Mouse (Mus musculus) adrenal gland, postnatal 10 days (tissue): Measurements from ENCODE around the gene Col4a1. TPM values are rescaled to one million over a fixed set of nuclear protein-coding genes. Genes with fewer than 3 reads are reported as not detected.

Experiments used
- DNase-seq: peaks from one replicate; pipeline ENCODE4 v3.0.0; 2021; ENCODE audit warnings: mixed read lengths
- total RNA-seq, 2 experiments: library from RNA; stranded (reverse); gene quantifications; 2 replicates each; pipeline ENCODE4 v1.2.3; 2021

Col4a1 gene
- total RNA-seq, 2 experiments from 2014 or later, result 677 to 700 TPM

DNA sequence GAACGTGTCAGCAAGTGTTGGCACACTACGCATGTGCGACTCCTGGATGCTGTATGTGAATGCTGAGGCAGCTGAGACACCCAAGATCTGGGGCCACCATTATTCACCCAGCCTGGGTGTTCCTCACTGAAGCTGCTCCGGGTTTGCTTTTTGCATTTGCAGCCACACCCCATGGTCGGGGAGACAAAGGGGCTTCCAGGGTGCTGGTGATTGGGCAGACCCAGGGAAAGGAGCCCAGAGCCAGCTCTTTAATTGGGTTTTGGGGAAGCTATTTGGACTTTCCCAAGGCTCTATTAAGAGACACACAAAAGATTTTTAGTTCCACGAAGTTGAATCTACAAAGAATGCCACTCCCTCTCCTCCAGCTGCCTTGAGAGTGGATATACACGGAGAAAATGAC lies 85.2 kb downstream of the Col4a1 start:
- DNase-seq, result no peak

DNA sequence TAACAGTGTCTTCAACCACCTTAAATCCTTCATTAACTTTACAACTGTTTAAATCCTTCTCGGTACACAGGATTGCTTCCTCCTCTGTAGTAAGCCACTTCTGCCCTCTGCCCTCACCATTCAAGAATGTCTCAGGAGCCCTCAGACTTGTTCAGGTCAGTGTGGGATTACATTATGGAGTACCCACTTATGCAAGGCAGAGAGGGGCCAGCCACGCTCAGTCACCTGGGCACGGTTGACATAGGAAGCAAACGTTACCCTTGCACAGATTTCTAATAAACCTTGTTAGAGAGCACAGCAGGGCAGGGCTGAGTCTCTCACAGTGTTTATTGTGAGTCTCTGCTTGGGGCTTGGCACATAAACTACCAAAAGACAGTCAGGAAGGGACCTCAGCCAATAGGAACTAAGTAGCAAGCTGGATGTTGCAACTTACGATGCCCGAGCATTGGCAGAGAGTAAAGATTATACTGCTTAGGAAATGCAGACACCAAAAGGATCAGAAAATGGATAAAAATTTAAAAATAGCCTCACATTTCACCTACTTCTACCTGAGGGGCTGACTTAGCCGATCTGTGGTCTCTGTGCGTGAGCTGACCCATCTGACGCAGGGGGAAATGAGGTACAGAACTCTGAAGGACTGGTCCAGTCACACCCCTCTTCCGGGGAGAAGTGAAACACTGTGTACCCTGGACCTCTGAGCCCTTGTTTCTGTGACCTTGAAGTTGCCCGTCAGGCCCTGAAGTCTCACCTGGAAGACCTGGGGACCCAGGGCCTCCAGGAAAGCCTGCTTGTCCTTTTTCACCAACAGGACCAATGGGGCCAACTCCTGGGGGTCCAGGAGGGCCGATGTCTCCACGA lies 86.8 kb downstream of the Col4a1 start:
- DNase-seq, result no peak

DNA sequence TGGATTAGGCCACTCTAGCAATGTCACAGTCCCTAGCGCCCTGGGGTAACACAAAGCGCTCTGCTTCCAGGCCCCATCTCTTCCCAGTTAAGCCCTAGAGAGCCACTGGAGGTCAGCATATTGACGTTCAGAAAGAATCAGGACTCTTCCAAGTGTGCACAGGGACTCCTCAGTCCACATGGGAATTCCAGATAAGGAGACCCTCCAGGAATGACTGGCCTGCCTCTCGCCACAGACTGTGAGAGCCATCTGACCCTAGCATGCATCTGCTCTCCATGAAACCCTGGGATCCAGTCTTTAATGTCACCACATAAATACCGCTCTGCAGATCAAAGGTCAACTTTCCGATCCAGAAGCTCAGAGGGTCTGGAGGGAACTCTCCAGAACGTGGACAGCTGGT lies 88.4 kb downstream of the Col4a1 start:
- no peak for DNase-seq

DNA sequence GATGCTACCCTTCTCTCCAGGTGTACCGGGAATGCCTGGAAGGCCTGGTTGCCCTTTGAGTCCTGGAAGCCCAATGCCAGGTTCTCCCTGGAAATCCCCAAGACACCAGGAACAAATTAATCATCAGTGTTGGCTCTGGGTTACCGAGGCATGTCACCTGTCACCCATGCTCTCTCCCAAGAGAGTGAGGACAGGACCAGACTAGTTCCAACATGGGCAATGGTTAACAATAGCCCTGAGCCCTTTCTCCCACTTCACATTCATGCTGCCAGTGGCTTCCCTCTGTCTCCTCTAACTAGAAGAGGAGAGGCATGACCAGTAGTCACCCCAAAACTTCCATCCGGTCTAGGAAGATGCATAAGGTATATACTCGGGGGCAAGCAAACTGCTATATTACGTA lies 91.3 kb downstream of the Col4a1 start:
- no peak for DNase-seq

DNA sequence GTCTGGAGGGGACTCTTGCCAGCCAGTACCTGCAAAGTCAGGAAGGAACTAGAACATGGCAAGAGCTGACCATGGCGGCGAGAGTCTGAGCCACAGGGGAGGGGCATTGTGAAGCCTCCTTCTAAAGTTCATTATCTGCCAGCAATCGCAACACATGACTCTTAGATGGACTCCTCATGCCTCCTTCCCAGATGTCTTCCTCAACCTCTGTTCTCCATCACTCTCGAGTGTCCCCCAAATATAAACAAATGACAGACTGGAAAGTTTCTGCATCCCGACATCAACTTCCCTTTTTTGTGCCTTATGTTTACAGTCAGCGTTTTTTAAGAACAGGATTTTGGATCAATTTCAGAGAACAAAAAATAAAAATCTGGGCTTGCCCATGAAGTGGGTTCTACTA lies 93.3 kb downstream of the Col4a1 start:
- no peak for DNase-seq

DNA sequence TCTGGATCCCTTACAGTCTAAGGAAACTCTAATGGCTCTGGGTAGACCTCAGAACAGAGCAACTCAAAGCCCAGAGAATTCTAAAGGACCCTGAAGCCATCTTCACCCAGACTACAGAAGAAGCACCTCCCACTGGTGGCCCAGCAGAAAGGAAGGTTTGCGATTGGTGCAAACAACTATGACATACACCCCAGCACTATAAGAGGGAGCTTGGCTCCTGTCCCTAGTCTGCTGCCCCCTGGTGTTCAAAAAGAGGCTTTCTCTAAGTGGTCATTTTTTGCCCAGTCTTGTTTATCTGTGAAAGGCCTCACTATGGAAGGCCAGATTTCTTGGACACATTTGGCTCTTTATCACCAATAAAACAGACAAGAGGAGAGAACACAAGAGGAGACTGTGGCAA lies 97.4 kb downstream of the Col4a1 start:
- DNase-seq, result peak; percentile 74

DNA sequence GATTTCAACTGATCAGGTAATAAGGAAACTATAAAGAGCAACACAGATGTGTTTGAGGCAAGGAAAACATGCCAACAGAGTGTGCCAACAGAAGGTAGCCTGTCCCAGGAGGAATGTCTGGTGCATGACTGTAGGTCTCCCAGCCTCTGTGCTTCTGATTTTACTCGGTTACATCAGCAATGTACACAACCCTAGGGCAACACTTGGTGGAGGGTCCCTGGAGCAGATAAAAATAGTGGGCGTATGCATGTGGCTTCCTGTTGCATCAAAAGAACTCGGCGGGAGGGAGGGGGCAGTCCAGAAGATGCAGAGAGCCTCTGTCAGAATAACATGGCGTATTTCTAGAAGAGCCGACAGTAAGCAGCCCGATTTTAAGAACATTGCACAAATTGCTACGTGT lies 106.1 kb downstream of the Col4a1 start:
- no peak for DNase-seq

DNA sequence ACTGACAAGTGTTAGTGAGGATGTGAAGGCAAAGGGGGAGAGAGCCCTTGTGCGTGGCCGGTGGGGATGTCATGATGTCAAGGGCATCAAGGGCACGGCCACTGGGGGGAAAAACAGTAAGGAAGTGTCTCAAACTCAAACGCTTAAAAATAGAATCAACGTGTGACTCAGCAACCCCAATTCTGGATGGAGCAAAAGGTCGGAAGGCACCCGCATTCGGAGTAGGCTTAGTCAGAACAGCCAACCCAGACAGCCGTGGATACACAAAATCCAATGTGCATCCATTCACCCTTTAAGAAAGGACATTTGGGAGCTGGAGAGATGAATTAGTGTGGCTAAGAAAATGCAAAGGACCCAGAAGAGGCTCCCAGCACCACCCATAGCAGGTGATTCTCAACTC lies 107.1 kb downstream of the Col4a1 start:
- no peak for DNase-seq

DNA sequence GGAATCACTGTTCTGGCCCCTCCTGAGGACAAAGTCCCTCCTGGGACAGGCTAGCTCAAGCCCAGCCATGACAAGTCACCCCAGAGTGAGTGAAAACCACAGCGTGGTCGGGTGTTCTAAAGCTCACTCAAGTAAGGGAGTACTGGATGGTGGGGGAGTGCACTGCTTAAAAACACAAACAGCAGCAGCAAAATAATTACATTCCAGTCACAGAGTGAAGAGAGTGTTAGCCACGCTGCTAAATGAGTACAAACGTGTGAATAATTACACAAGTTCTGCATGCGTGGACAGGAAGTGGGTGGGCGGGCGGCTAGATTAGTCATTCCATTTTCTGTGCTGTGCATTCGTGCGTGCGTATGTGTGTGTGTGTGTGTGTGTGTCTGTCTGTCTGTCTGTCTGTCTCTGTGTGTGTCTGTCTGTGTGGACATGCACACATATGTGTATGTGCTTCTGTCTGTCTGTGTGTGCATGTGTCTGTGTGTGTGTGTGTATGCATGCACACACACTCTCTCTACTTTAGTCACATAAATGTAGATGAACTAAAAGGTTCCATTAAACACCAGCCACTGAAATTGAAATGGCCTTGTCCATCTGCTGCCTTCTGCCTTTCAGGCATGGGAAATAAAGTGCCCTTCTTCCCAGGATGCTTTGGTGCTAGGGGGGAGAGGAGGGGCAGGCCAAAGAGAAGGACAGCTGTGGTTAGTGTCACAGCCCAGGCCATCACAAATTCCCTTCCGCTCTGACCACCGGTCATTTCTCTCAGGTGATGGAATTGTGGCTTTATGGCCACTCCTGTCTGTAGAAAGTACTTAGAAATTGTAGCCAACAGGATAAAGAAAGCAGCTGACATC lies 109.1 kb downstream of the Col4a1 start:
- no peak for DNase-seq

DNA sequence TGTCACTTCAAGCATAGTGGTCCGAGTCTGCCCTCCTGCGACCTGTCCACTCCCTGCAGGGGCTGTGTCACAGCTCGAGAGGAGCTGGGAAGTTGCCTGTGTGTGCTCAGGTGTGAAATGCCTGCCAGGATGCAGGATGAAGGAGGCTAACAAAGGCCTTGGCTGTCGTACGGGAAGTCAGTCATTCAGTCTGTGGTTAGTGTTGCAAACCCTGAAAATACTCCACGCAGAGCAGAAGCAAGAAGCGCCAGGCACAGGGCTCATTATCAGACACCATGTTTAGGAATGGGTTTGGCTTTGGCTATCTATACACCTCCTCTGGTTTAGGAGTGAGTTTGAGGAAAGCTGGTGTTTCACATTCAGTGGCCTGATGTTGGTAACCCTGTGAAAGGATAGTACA lies 114.0 kb downstream of the Col4a1 start:
- no peak for DNase-seq

DNA sequence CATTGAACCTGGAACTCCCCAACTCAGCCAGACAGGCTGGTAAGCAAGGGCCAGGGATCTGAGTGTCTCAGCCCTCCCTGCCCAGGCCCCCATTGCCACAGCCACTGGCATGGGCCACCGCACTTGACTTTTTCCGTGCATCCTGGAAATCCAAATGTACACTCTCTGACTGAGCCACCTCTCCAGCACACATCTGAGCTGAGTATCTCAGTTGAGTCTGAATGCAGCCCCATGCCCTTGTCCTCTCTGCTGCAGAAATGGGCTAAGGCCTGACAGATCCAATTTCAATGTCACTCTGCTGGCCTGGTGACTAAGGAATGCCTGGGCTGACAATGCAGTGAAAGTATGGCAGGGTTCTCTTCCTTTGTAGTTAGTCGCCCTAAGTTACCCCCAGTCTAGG lies 114.6 kb downstream of the Col4a1 start:
- peak; percentile 43 for DNase-seq

DNA sequence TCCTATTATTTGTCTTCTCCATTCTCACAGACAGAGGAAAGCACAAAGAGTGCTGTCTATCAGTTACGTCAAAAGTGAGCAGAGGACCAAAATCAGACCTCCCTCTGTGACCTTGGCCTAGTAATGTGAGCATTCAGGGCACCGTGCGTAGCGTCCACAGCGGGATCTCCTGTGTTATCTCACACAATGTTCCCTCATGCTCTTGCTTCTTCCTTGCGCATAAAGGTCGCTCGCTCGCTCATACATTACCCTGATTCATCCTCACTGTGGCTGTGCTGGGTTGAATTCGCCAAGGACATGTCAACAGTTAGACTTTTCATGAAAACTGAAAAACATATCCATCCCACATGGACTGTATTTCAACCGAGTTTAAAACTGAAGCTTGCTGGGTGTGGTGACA lies 115.4 kb downstream of the Col4a1 start:
- peak; percentile 59 for DNase-seq

DNA sequence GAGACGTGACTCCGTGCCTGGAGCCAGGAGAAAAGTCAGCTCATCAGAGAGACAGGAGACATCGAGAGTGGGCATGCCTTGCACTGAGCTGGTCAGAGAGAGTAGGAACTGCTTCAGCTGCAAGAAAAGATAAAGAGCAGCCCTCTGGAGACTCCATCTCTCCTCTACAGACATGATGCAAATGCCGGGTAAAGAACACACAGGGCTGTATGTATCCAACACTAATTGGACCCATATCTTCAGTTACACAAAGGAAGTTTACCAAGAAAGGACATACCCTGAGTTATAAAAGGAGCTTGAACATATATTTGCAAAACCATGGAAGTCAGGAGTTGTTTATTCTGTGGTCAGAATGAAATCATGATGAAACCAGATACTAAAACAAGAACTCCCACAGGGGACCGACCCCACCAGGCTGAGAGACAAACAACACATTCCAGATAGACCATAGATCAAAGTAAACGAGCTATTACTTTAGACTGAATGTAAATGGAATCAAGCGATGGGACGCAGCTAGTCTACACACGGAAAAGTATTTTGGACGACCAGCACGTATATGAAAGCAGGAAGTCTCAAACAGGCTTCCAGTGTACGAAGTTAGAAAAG lies 119.8 kb downstream of the Col4a1 start:
- no peak for DNase-seq

DNA sequence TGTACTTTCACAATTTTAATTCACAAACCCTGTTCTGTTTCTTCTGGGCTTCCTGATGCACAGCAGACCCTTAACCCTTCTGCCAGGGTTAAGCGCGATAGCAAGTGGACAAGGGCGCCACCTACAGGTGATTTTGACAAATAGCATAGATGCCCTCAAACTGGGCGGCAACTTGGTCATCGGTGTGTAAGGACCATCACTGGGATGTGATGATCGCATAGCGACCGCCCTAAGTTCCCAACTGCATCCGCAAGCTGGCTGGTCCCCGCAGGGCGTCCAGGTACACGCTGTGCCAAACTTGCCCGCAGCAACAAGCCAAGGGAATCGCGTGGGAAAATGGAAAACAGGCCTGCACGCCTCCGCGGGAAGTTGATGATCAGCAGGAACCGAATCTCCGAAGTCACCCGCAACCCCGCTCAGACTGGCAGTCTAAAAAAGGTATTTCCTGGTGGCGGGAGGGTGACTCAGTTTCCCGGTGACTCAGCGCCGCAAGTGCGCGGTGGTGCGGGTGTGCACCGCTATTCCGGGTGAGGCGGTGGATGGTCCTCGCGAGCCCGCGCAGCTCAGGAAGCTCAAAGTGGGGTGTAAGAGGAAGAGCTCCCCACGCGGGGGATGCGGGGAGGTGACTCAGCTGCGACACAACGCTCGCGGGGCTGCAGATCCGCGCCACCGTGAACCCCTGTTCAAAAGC lies 124.9 kb downstream of the Col4a1 start:
- peak; percentile 80 for DNase-seq

DNA sequence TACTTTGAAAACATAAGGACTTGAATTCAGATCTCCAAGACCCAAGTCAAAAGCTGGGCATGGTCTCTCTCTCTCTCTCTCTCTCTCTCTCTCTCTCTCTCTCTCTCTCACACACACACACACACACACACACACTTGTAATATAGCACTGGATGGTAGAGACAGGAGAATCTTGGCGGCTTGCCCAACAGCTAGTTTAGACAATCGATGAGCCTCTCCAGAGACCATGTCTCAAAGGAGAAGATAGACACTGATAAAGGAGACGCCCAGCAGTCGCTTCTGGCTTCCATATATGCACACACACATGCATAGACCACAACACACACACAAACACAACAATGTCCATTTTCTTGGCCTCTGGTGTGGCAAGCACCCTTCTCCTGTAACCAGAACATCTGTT lies 126.2 kb downstream of the Col4a1 start:
- DNase-seq, result no peak

DNA sequence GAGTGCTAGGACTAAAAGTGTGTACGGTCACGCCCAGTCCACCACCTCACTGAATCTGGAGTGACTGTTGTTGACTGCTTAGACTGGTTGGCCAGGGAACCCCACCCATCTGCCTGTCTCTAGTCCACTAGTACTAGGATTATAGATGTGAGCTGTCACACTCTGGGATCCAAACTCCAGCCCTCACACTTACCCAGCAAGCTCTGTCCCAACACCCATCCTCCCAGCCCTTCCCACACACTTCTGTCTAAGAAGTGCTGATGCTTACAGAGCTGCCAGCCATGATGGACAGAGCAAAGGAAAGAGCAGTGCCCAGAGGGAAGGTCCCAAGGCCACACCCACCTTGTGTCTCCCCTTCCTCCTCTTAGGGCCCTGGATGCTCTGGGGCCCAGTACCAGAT lies 127.0 kb downstream of the Col4a1 start:
- DNase-seq, result no peak

DNA sequence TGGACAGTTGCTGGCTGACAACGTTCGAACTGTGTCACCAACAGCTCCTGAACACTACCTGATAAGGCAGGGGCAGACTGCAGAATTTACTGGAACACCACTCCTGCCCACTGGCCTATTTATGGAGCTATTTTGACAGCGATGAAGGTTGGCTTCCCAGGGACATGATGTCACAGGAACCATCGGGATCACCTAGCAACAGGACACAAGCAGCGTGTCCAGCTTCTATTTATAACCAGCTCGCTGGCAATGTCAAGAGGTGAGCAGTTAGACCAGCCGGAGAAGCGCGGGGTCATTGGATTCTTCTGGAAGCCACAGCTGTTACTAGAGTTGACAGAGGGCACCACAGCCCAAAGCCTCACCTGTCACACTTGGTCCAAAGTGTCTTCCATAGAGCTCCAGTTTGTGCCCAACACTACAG lies 129.0 kb downstream of the Col4a1 start:
- peak; percentile 51 for DNase-seq

DNA sequence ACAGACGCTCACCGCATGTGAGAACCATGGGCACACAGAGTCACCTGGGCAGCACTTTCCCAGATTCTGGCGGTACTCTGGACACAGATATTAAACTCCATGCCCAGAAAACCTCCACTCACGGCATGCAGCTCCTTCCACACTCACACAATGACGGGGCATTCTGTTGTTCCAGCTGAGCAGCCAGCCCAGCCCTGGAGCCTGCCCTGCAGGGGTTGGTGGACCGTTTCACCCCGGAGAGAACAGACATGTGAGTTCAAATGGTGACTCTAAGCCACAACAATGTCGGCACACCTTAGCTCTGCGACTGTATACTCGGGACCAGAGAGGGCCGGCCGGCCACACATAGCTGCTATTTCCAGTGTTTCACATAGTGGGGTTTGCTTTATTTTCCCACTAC lies 130.0 kb downstream of the Col4a1 start:
- DNase-seq, result no peak

DNA sequence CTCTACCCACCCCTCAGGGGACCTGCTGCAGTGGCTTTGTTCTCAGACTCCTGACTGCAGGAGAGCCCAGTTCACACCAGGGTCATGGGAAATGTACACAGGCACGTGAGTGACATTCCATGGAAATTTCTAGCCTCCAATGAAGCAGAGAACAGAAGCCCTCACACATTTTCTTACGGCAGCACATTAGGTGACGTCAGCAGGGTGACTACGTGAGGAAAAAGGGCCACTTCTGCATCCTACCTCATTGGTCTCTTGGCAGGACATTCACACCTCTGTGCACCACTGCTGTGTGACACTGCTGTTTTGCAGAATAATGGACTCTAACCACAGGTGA lies 130.5 kb downstream of the Col4a1 start:
- DNase-seq, result no peak

DNA sequence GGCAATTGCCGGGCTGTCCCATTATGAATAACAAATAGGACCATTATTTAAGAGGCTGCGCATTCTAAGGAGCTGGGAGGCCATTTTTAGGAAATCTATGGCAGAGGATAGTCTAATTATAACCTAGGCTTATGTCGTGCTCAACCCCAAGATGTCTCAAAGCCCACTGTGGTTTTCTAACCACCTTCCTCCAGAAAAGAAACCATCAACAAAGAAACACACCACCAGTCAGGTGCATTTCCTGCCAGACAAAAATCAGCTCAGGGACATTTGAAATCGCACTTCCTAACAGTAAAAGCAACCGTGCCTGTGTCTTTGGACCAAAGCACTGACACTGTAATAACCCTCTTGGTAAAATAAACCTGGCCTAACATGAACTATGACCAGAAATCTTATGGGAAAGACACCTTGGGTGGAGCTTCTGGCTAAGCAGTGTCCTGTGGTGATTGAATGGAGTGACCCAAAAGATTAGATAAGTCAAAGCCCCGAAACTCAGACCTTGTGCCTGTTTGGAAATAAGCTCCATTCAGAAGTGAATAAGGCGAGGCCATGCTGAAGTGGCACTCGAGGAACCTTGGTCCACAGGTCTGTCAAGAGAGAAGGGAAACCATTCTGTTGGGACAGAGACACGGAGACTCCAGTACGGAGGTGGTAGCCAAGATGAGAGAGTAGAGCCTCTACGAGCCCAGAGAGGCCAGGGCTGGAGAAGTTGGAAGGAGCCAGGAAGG lies 131.0 kb downstream of the Col4a1 start:
- DNase-seq, result no peak

DNA sequence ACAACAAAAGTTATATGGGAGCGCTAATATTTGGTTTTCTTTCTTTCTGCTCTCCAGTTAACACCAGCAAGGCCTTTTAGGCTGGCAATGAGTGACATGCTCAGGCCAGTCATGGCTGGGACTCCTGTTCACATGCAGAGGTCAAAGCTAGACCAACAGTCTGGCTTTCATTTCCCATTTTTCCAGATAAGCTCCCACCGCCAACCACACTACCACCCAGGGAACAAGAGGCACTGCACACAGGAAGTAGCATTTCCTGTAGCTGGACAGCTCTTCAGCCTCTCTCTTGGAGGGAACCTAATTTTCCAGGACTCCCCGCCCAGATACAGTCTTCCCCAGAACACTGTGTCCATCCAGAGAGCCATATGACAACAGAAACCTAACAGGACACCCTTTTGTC lies 132.8 kb downstream of the Col4a1 start:
- no peak for DNase-seq

DNA sequence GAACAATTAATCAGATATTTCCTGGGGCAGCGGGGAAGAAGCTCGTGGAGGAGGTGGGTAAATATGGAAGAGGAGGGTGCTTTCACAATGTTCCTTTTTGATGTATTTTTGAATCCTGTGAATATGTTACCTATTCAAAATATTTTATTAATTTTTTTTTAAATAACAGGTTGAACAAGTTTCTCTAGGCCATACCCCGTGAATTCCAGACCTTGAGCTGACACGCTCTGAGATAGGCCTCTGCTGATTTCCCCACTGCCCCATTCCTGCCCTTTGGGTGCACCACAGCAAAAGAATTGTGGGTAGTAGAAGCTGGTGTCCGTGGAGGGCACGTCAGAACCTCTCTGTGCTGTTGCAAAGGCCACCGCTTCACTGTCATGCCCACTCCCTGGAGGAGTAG lies 136.2 kb downstream of the Col4a1 start:
- no peak for DNase-seq
